9 mouse cellular contexts compared by ENCODE assay signal in genomic region chr9:48238153-48238755, GRCm38 (mm10).
DNase-seq lines count a peak whose midpoint lies in the region; ATAC-seq lines count a peak whose summit lies in the region.
"Had no signal": no experiment of that assay in that cellular context is flagged by ENCODE, and none has a peak within 500 bp of the region (broad histone marks: within the 10 kb centered on the region; RNA-seq: fewer than 3 reads in every experiment).

No protein-coding gene starts in this region.

- ATAC-seq in liver, embryonic 12.5 days, result no peak
- ATAC-seq in forebrain, embryonic 15.5 days (replicated peaks), result no peak

- no peaks in the 10 kb centered on the region for H3K9me3 ChIP-seq in liver, embryonic 12.5 days (replicated peaks)
- H3K9me3 ChIP-seq in forebrain, embryonic 15.5 days, result no peaks in the 10 kb centered on the region
- H3K9me3 ChIP-seq: heart, embryonic 15.5 days had no signal

- WGBS in liver, embryonic 12.5 days (ENCODE audit: insufficient replicate concordance), result 61% methylated on average over 9 of the region's 9 CpGs
- WGBS in forebrain, embryonic 15.5 days, result 87% methylated on average over 9 of the region's 9 CpGs

- intact Hi-C loops in heart, postnatal 36 days (cut with DNase I), result no loop called here

- 0 out of 2 replicates have a peak, but pooled peaks cover 4% of the 10 kb centered on the region for H3K27me3 ChIP-seq in liver, embryonic 12.5 days (replicated peaks)
- H3K27me3 ChIP-seq in forebrain, embryonic 15.5 days, result no peaks in the 10 kb centered on the region
- H3K27me3 ChIP-seq: heart, embryonic 15.5 days had no signal

- no peak overlapping the region for H3K9ac ChIP-seq in liver, embryonic 12.5 days
- no peak overlapping the region for H3K9ac ChIP-seq in forebrain, embryonic 15.5 days (replicated peaks)
- H3K9ac ChIP-seq: heart, embryonic 15.5 days had no signal

- DNase-seq in cerebellum, adult 8-10 months, result peak; percentile 15
- no peak for DNase-seq in cerebellum, adult 9-11 months
- peak; percentile 59 for DNase-seq in liver
- peak; percentile 59 to 71 for DNase-seq in adrenal gland, postnatal 36 days
- DNase-seq in heart, postnatal 36 days, result peak; percentile 13 to 56
- peak; percentile 33 to 69 for DNase-seq in spleen, postnatal 10 days (ENCODE audit: low spot score in 2 of 2)

- H3K27ac ChIP-seq in liver, embryonic 12.5 days, result no peak overlapping the region
- H3K27ac ChIP-seq in forebrain, embryonic 15.5 days (replicated peaks), result no peak overlapping the region
- H3K27ac ChIP-seq: heart, embryonic 15.5 days had no signal

- H3K4me3 ChIP-seq in liver, embryonic 12.5 days, result no peak overlapping the region
- H3K4me3 ChIP-seq in forebrain, embryonic 15.5 days, result no peak overlapping the region
- H3K4me3 ChIP-seq: heart, embryonic 15.5 days had no signal

- H3K4me2 ChIP-seq in liver, embryonic 12.5 days, result no peak overlapping the region
- H3K4me2 ChIP-seq in forebrain, embryonic 15.5 days (replicated peaks), result no peak overlapping the region
- H3K4me2 ChIP-seq: heart, embryonic 15.5 days had no signal

- no peaks in the 10 kb centered on the region for H3K36me3 ChIP-seq in liver, embryonic 12.5 days
- no peaks in the 10 kb centered on the region for H3K36me3 ChIP-seq in forebrain, embryonic 15.5 days
- H3K36me3 ChIP-seq: heart, embryonic 15.5 days had no signal

- no peaks in the 10 kb centered on the region for H3K4me1 ChIP-seq in liver, embryonic 12.5 days
- no peaks in the 10 kb centered on the region for H3K4me1 ChIP-seq in forebrain, embryonic 15.5 days
- H3K4me1 ChIP-seq: heart, embryonic 15.5 days had no signal
